Mouse (Mus musculus): Measurements from ENCODE around the gene Cd244a.

- TF ChIP-seq CTCF (IDR thresholded peaks at IDR 0.05; ENCODE audit: insufficient read depth, low read depth, low read length) (no peak), POLR2A (IDR thresholded peaks at IDR 0.05; ENCODE audit: insufficient read depth, low read depth, low read length) (no peak)
Measured at GRCm38 (mm10) chr1:171540694-171541093, 18.3 kb upstream of the Cd244a start.

Measured in olfactory bulb, adult 2 months (tissue).